In the genomic region with DNA sequence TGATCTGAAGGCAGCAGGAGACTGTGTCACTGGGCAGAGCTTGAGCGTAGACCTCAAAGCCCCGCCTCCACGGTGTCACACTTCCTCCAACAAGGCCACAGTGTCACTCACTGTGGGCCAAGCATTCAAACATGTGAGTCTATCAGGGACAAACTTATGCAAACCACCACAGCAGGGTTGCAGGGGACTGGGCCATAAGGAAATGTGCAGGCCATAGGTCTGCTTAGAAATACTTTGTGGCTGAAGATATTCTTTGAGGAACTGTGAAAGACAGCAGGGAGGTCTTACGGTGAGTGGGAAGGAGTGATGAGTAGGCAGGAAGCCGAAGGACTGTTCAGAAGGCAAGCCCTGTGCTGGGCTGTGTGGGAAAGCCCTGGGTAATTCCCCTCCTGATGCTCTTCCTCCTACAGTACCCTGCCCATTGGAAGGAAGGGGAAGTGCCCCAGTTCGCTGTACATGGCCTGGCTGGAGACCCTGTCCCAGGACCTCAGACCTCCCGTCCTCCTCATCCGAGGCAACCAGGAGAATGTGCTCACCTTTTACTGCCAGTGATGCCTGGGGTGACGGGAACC, we compare ENCODE assay signal across 10 mouse cellular contexts. TPM values are rescaled to one million over a fixed set of nuclear protein-coding genes. Genes with fewer than 3 reads are reported as not detected.
DNase-seq lines count a peak whose midpoint lies in the region; ATAC-seq and TF ChIP-seq lines count a peak whose summit lies in the region.
"Had no signal": no experiment of that assay in that cellular context is flagged by ENCODE, and none has a peak within 500 bp of the region (broad histone marks: within the 10 kb centered on the region; RNA-seq: fewer than 3 reads in every experiment).

No protein-coding gene starts in this region.

- TF ChIP-seq EP300 in liver, postnatal 0 days (IDR thresholded peaks at IDR 0.05; ENCODE audit: low read depth) = no peak

- H3K27ac ChIP-seq in bone marrow, adult 2 months (ENCODE audit: control insufficient read depth, insufficient read depth, low read depth, low read length, poor library complexity) = peak overlapping the region; percentile 81
- peak overlapping the region; percentile 96 for H3K27ac ChIP-seq in liver, postnatal 0 days (ENCODE audit: low read depth)
- no peak overlapping the region for H3K27ac ChIP-seq in hindbrain, embryonic 14.5 days
- H3K27ac ChIP-seq in intestine, embryonic 15.5 days = no peak overlapping the region
- H3K27ac ChIP-seq: midbrain, embryonic 12.5 days had no signal

- H3K4me3 ChIP-seq in bone marrow, adult 2 months (replicated peaks; ENCODE audit: control insufficient read depth, low read depth, low read length) = no peak overlapping the region
- H3K4me3 ChIP-seq in liver, postnatal 0 days (ENCODE audit: low read depth, low read length) = no peak overlapping the region
- no peak overlapping the region for H3K4me3 ChIP-seq in hindbrain, embryonic 14.5 days (replicated peaks; ENCODE audit: low read length)
- no peak overlapping the region for H3K4me3 ChIP-seq in intestine, embryonic 15.5 days (replicated peaks)
- H3K4me3 ChIP-seq: midbrain, embryonic 12.5 days had no signal

- no peak for TF ChIP-seq CTCF in bone marrow, adult 2 months (IDR thresholded peaks at IDR 0.05; ENCODE audit: control insufficient read depth, insufficient read depth, low read length)
- TF ChIP-seq CTCF in liver, postnatal 0 days (IDR thresholded peaks at IDR 0.05; ENCODE audit: low read depth) = no peak

- H3K9me3 ChIP-seq in liver, postnatal 0 days (ENCODE audit: low read length) = no peaks in the 10 kb centered on the region
- H3K9me3 ChIP-seq in hindbrain, embryonic 14.5 days (ENCODE audit: control insufficient read depth, low read length) = no peaks in the 10 kb centered on the region
- H3K9me3 ChIP-seq in intestine, embryonic 15.5 days = no peaks in the 10 kb centered on the region
- H3K9me3 ChIP-seq: midbrain, embryonic 12.5 days had no signal

- WGBS in bone marrow, adult 2 months = 11% methylated on average over 9 of the region's 9 CpGs
- WGBS in liver, postnatal 0 days (ENCODE audit: insufficient replicate concordance) = 59% methylated on average over 9 of the region's 9 CpGs
- 86% methylated on average over 9 of the region's 9 CpGs for WGBS in hindbrain, embryonic 14.5 days
- 86% methylated on average over 9 of the region's 9 CpGs for WGBS in intestine, embryonic 15.5 days

- ATAC-seq in liver, postnatal 0 days = peak; percentile 32
- no peak for ATAC-seq in hindbrain, embryonic 14.5 days (ENCODE audit: low FRiP score)
- ATAC-seq in intestine, embryonic 15.5 days = no peak

- no peak overlapping the region for H3K4me2 ChIP-seq in liver, postnatal 0 days (ENCODE audit: low read depth, low read length)
- no peak overlapping the region for H3K4me2 ChIP-seq in hindbrain, embryonic 14.5 days (replicated peaks)
- H3K4me2 ChIP-seq in intestine, embryonic 15.5 days (replicated peaks) = no peak overlapping the region
- H3K4me2 ChIP-seq: midbrain, embryonic 12.5 days had no signal

- H3K9ac ChIP-seq in liver, postnatal 0 days (replicated peaks) = no peak overlapping the region
- H3K9ac ChIP-seq in hindbrain, embryonic 14.5 days = no peak overlapping the region
- no peak overlapping the region for H3K9ac ChIP-seq in intestine, embryonic 15.5 days
- H3K9ac ChIP-seq: midbrain, embryonic 12.5 days had no signal

- no peak for TF ChIP-seq POLR2A in bone marrow, adult 2 months (IDR thresholded peaks at IDR 0.05; ENCODE audit: borderline replicate concordance, control insufficient read depth, low read depth, low read length)

- H3K36me3 ChIP-seq in liver, postnatal 0 days (replicated peaks; ENCODE audit: insufficient read depth, low read length) = no peaks in the 10 kb centered on the region
- H3K36me3 ChIP-seq in splenic B cell, adult 2 months (ENCODE audit: control insufficient read depth, insufficient read depth, low read length, poor library complexity, severe bottlenecking) = no peaks in the 10 kb centered on the region; the same call in 1 of the 2 replicates
- no peaks in the 10 kb centered on the region for H3K36me3 ChIP-seq in hindbrain, embryonic 14.5 days (replicated peaks; ENCODE audit: control insufficient read depth, insufficient read depth)
- no peaks in the 10 kb centered on the region for H3K36me3 ChIP-seq in intestine, embryonic 15.5 days
- H3K36me3 ChIP-seq: midbrain, embryonic 12.5 days had no signal

- peak; percentile 44 for DNase-seq in gastrocnemius, postnatal 25 days
- no peak for DNase-seq in gastrocnemius, postnatal 4 days (ENCODE audit: low spot score in 2 of 2)
- DNase-seq in liver, postnatal 0 days = peak; percentile 78
- peak; percentile 94 for DNase-seq in splenic B cell, adult 2 months (ENCODE audit: low read depth, low spot score)
- no peak for DNase-seq in hindbrain, embryonic 14.5 days (ENCODE audit: low spot score)
- DNase-seq in urinary bladder, postnatal 14 days (ENCODE audit: low spot score) = no peak

- peaks cover 20% of the 10 kb centered on the region for H3K4me1 ChIP-seq in bone marrow, adult 2 months (ENCODE audit: control insufficient read depth, insufficient read depth, low read length)
- H3K4me1 ChIP-seq in liver, postnatal 0 days (ENCODE audit: insufficient read depth) = peaks cover 53% of the 10 kb centered on the region
- H3K4me1 ChIP-seq in hindbrain, embryonic 14.5 days (replicated peaks; ENCODE audit: control insufficient read depth, insufficient read depth, low read length) = no peaks in the 10 kb centered on the region
- H3K4me1 ChIP-seq in intestine, embryonic 15.5 days (replicated peaks) = 0 out of 2 replicates have a peak, but pooled peaks cover 3% of the 10 kb centered on the region
- H3K4me1 ChIP-seq: midbrain, embryonic 12.5 days had no signal

- no peaks in the 10 kb centered on the region for H3K27me3 ChIP-seq in liver, postnatal 0 days (ENCODE audit: insufficient read depth, low read length)
- no peaks in the 10 kb centered on the region for H3K27me3 ChIP-seq in splenic B cell, adult 2 months (ENCODE audit: control insufficient read depth, insufficient read depth, low read length, poor library complexity, severe bottlenecking)
- H3K27me3 ChIP-seq in hindbrain, embryonic 14.5 days (ENCODE audit: control insufficient read depth, insufficient read depth, low read length) = no peaks in the 10 kb centered on the region
- H3K27me3 ChIP-seq in intestine, embryonic 15.5 days (replicated peaks) = no peaks in the 10 kb centered on the region
- H3K27me3 ChIP-seq: midbrain, embryonic 12.5 days had no signal

RNA-seq across cellular contexts. Expression of a gene that starts 20.7 kb away (rescaled TPM):
- 10 to 100 TPM; 78.0 to 80.1 TPM for total RNA-seq in gastrocnemius, postnatal 25 days (2021)
- total RNA-seq in gastrocnemius, postnatal 4 days (2021) = 10 to 100 TPM; 57.2 to 58.0 TPM
- polyA plus RNA-seq in bone marrow, adult 2 months (2011; ENCODE audit: insufficient read depth, insufficient read length, low replicate concordance, missing spikeins) = 69.2 and 70.5 TPM in 2 replicates
- 250 and 269 TPM in 2 replicates for polyA plus RNA-seq in liver, postnatal 0 days (2015; fragmentation: Nextera tagmentation; extraction: Ambion mirVana)
- polyA plus RNA-seq in hindbrain, embryonic 14.5 days (2014; fragmentation: Nextera tagmentation; extraction: Ambion mirVana) = 66.6 and 79.8 TPM in 2 replicates
- polyA plus RNA-seq in intestine, embryonic 15.5 days (2015; fragmentation: Nextera tagmentation; extraction: Ambion mirVana) = 115 and 138 TPM in 2 replicates

RNA-seq across cellular contexts. Expression of a gene that starts 36.5 kb away (rescaled TPM):
- not detected for total RNA-seq in gastrocnemius, postnatal 25 days (2021)
- under 1 TPM in 1 of 2 experiments, not detected in 1; 0.10 TPM for total RNA-seq in gastrocnemius, postnatal 4 days (2021)
- polyA plus RNA-seq in bone marrow, adult 2 months (2011; ENCODE audit: insufficient read depth, insufficient read length, low replicate concordance, missing spikeins) = 4.4 and 11.8 TPM in 2 replicates
- polyA plus RNA-seq in liver, postnatal 0 days (2015; fragmentation: Nextera tagmentation; extraction: Ambion mirVana) = 0.99 and 1.4 TPM in 2 replicates
- 0.07 TPM in 1 of 2 replicates, not detected in the other for polyA plus RNA-seq in hindbrain, embryonic 14.5 days (2014; fragmentation: Nextera tagmentation; extraction: Ambion mirVana)
- 0.06 and 0.10 TPM in 2 replicates for polyA plus RNA-seq in intestine, embryonic 15.5 days (2015; fragmentation: Nextera tagmentation; extraction: Ambion mirVana)
- polyA plus RNA-seq: embryonic facial prominence, embryonic 11.5 days; midbrain, embryonic 12.5 days had no signal

Comparison
In these comparisons a context has a peak if more than half of its experiments do, and no peak if none do; other contexts are left out.
1. DNase-seq: peak in gastrocnemius, postnatal 25 days (single experiment), liver, postnatal 0 days (single experiment) and splenic B cell, adult 2 months (single experiment); none in gastrocnemius, postnatal 4 days (0 of 2), hindbrain, embryonic 14.5 days (single experiment) and urinary bladder, postnatal 14 days (single experiment).
2. H3K27ac ChIP-seq: peak in bone marrow, adult 2 months (single experiment) and liver, postnatal 0 days (single experiment); none in hindbrain, embryonic 14.5 days (single experiment) and intestine, embryonic 15.5 days (single experiment).